Mouse (Mus musculus) myocyte (in vitro differentiated cells): ENCODE measurements around the gene 2510039O18Rik. TPM values are rescaled to one million over a fixed set of nuclear protein-coding genes. Genes with fewer than 3 reads are reported as not detected.

ENCODE experiments used
- H3K27me3 ChIP-seq: one replicate; pipeline ENCODE4 v1.6.1; 2011; ENCODE audit not compliant: control insufficient read depth, insufficient read depth, insufficient read length
- H3K36me3 ChIP-seq: one replicate; pipeline ENCODE4 v1.6.1; 2011; ENCODE audit not compliant: control insufficient read depth, insufficient read depth
- H3K4me2 ChIP-seq: one replicate; pipeline ENCODE4 v1.6.1; 2011; ENCODE audit warnings: low read depth, control low read depth
- H3K4me3 ChIP-seq: one replicate; pipeline ENCODE4 v1.5.1; 2011; ENCODE audit warnings: mild to moderate bottlenecking, control low read depth, moderate library complexity
- H3K79me2 ChIP-seq: one replicate; pipeline ENCODE4 v1.6.1; 2011; ENCODE audit not compliant: control insufficient read depth, insufficient read depth
- H3ac ChIP-seq: one replicate; pipeline ENCODE4 v1.6.1; 2011; ENCODE audit not compliant: control insufficient read depth, insufficient read length
- CEBPB ChIP-seq: IDR thresholded peaks from 2 replicates; pipeline ENCODE4 v1.6.1; 2011; ENCODE audit warnings: mild to moderate bottlenecking, moderate library complexity; ENCODE audit not compliant: poor library complexity, insufficient read depth, severe bottlenecking
- E2F4 ChIP-seq: IDR thresholded peaks from one replicate; pipeline ENCODE4 v1.6.1; 2011; ENCODE audit warnings: mild to moderate bottlenecking, control low read depth, moderate library complexity; ENCODE audit not compliant: insufficient read depth
- MAX ChIP-seq: IDR thresholded peaks from one replicate; pipeline ENCODE4 v1.6.1; 2011; ENCODE audit warnings: low read depth, mild to moderate bottlenecking, control low read depth
- MYOD1 ChIP-seq, 3 experiments: IDR thresholded peaks; one replicate each; pipeline ENCODE4 v1.6.1; 2011; ENCODE audit warnings: control low read depth in 2 of 3, low read depth in 2 of 3, mild to moderate bottlenecking in 2 of 3, moderate library complexity in 1 of 3; ENCODE audit not compliant: insufficient read length in 2 of 3, control insufficient read depth in 1 of 3
- MYOG ChIP-seq, 3 experiments: IDR thresholded peaks; one replicate each; pipeline ENCODE4 v1.6.1; 2011; ENCODE audit warnings: control low read depth in 2 of 3, low read depth in 2 of 3, mild to moderate bottlenecking in 2 of 3; ENCODE audit not compliant: insufficient read length in 2 of 3, control insufficient read depth in 1 of 3, insufficient read depth in 1 of 3
- POLR2A ChIP-seq: IDR thresholded peaks from one replicate; pipeline ENCODE4 v1.6.1; 2011; ENCODE audit warnings: low read depth, mild to moderate bottlenecking, control low read depth, moderate library complexity; ENCODE audit not compliant: insufficient read length
- POLR2AphosphoS2 ChIP-seq: IDR thresholded peaks from one replicate; pipeline ENCODE4 v1.6.1; 2011; ENCODE audit warnings: low read depth, control low read depth; ENCODE audit not compliant: insufficient read length
- REST ChIP-seq: IDR thresholded peaks from one replicate; pipeline ENCODE4 v1.6.1; 2011; ENCODE audit warnings: mild to moderate bottlenecking, control low read depth, moderate library complexity; ENCODE audit not compliant: insufficient read depth, insufficient read length
- SRF ChIP-seq: IDR thresholded peaks from one replicate; pipeline ENCODE4 v1.6.1; 2011; ENCODE audit warnings: low read depth; ENCODE audit not compliant: control insufficient read depth, insufficient read length
- TCF12 ChIP-seq: IDR thresholded peaks from one replicate; pipeline ENCODE4 v1.6.1; 2011; ENCODE audit warnings: mild to moderate bottlenecking, control low read depth; ENCODE audit not compliant: poor library complexity, insufficient read depth, severe bottlenecking
- TCF3 ChIP-seq: IDR thresholded peaks from one replicate; pipeline ENCODE4 v1.6.1; 2011; ENCODE audit warnings: low read depth, control low read depth; ENCODE audit not compliant: insufficient read length
- USF1 ChIP-seq: IDR thresholded peaks from one replicate; pipeline ENCODE4 v1.6.1; 2011; ENCODE audit warnings: low read depth, mild to moderate bottlenecking, control low read depth, moderate library complexity
- polyA plus RNA-seq: library from polyadenylated mRNA; unstranded; fragments of >200 nt; fragmentation: generic; extraction: Trizol; gene quantifications from one replicate; pipeline ENCODE4 v1.2.1, GENCODE M21; 2012; ENCODE audit warnings: missing spikeins

2510039O18Rik gene
- polyA plus RNA-seq: 49.9 TPM

DNA sequence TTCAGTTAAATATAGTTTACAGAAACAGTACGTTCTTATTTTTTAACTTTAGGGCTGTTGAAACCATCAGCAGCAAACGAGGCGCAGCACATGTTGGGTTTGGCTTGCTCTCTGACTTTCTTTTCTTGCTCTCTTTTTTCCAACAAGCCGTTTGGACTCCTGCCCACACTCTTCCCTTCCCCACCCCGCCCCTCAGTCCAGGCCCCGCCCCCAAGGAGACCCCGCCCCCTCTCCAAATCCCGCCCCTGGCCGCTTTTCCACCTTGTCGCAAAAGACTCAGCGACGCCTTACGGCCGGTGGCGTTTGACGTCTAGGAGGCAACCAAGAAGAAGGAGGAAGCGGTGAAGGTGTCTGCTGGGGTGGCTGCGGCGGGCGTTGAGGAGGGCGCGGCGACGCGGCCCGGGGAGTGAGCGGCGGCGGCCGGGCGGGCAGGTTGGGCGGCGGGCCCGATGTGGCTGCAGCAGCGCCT, at the start of gene 2510039O18Rik:
2510039O18Rik (plus strand) TSS at position 320 of the 469 bp plus-strand sequence.
- H3K4me2 ChIP-seq: peak within 1 kb of the TSS; percentile 99
- TF ChIP-seq TCF3: no peak
- TF ChIP-seq SRF: no peak
- TF ChIP-seq MYOD1 (IDR thresholded peaks at IDR 0.05; ENCODE audit: control insufficient read depth in 1 of 3, insufficient read length in 2 of 3, low read depth in 2 of 3): no peak
- no peak for TF ChIP-seq TCF12
- no peak for TF ChIP-seq CEBPB
- TF ChIP-seq POLR2AphosphoS2: peak; percentile 73
- TF ChIP-seq MAX: no peak
- TF ChIP-seq MYOG (IDR thresholded peaks at IDR 0.05; ENCODE audit: control insufficient read depth in 1 of 3, insufficient read depth in 1 of 3, insufficient read length in 2 of 3, low read depth in 2 of 3): no peak
- no peak for TF ChIP-seq REST
- TF ChIP-seq POLR2A: peak; percentile 77
- no peak for TF ChIP-seq USF1
- TF ChIP-seq E2F4: no peak
- peaks cover 27% of the 10 kb centered on the region for H3K79me2 ChIP-seq
- H3K27me3 ChIP-seq: no peaks in the 10 kb centered on the region
- peaks cover 4% of the 10 kb centered on the region for H3K36me3 ChIP-seq
- H3K4me3 ChIP-seq: peak within 1 kb of the TSS; percentile 31
- H3ac ChIP-seq: peak within 1 kb of the TSS; percentile 99

DNA sequence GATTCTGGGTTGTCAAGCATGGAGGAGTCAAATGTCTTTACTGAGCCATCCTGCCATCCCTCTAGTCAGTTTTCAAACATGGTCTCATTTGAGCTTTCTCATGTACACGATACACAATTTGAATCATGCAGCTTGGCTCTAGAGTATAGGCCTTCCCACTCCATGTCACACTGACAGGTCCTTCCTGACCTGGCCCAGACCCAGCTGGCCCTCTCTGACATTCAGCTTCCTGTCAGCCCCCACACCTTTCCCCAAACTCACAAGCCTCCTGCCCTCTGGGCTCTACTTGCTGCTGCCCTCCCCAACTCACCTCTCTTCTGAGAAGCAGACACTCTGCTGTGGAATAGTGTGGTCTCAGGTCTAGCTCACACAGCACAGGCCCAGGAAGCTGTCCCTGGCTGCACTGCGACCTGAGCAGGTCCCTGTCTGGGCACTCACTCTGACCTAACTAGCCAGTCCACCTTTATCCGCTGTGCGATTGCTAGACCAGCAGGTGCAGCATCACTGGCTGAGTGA, 44.8 kb upstream of the 2510039O18Rik start:
- Histone ChIP-seq H3K4me3 (no peak overlapping the region), H3K36me3 (peaks cover 36% of the 10 kb centered on the region), H3K4me2 (no peak overlapping the region), H3K27me3 (no peaks in the 10 kb centered on the region), H3ac (no peak overlapping the region), H3K79me2 (peaks cover 13% of the 10 kb centered on the region)
- TF ChIP-seq E2F4: no peak
- no peak for TF ChIP-seq CEBPB
- no peak for TF ChIP-seq SRF
- no peak for TF ChIP-seq MYOD1 (IDR thresholded peaks at IDR 0.05; ENCODE audit: control insufficient read depth in 1 of 3, insufficient read length in 2 of 3, low read depth in 2 of 3)
- TF ChIP-seq USF1: no peak
- TF ChIP-seq TCF12: no peak
- no peak for TF ChIP-seq MYOG (IDR thresholded peaks at IDR 0.05; ENCODE audit: control insufficient read depth in 1 of 3, insufficient read depth in 1 of 3, insufficient read length in 2 of 3, low read depth in 2 of 3)

GRCm38 (mm10) chr4:147896411-147896810, 44.3 kb upstream of the 2510039O18Rik start:
- Histone ChIP-seq H3K79me2 (peaks cover 13% of the 10 kb centered on the region), H3K36me3 (peaks cover 37% of the 10 kb centered on the region), H3K4me2 (no peak overlapping the region), H3K27me3 (no peaks in the 10 kb centered on the region), H3K4me3 (no peak overlapping the region), H3ac (no peak overlapping the region)
- no peak for TF ChIP-seq POLR2AphosphoS2
- TF ChIP-seq TCF3: no peak
- TF ChIP-seq CEBPB: no peak
- no peak for TF ChIP-seq MYOG (IDR thresholded peaks at IDR 0.05; ENCODE audit: control insufficient read depth in 1 of 3, insufficient read depth in 1 of 3, insufficient read length in 2 of 3, low read depth in 2 of 3)
- TF ChIP-seq MYOD1 (IDR thresholded peaks at IDR 0.05; ENCODE audit: control insufficient read depth in 1 of 3, insufficient read length in 2 of 3, low read depth in 2 of 3): no peak
- no peak for TF ChIP-seq SRF
- no peak for TF ChIP-seq E2F4
- TF ChIP-seq REST: no peak
- TF ChIP-seq USF1: no peak
- no peak for TF ChIP-seq TCF12
- no peak for TF ChIP-seq POLR2A
- no peak for TF ChIP-seq MAX

- H3K4me2 ChIP-seq: peak overlapping the region; percentile 14
- H3ac ChIP-seq: no peak overlapping the region
- H3K27me3 ChIP-seq: no peaks in the 10 kb centered on the region
- peaks cover 43% of the 10 kb centered on the region for H3K36me3 ChIP-seq
- no peak overlapping the region for H3K4me3 ChIP-seq
- TF ChIP-seq TCF12 (no peak), SRF (no peak), MYOD1 (IDR thresholded peaks at IDR 0.05; ENCODE audit: control insufficient read depth in 1 of 3, insufficient read length in 2 of 3, low read depth in 2 of 3) (no peak), POLR2AphosphoS2 (no peak), MAX (no peak), CEBPB (no peak), USF1 (no peak), E2F4 (no peak), MYOG (IDR thresholded peaks at IDR 0.05; ENCODE audit: control insufficient read depth in 1 of 3, insufficient read depth in 1 of 3, insufficient read length in 2 of 3, low read depth in 2 of 3) (no peak), POLR2A (no peak), TCF3 (no peak)
- H3K79me2 ChIP-seq: peaks cover 17% of the 10 kb centered on the region
These were observed 43.3 kb upstream of the 2510039O18Rik start for GRCm38 (mm10) chr4:147897348-147897747.
